Mouse (Mus musculus) gastrocnemius, postnatal 36 days (tissue): ENCODE data around the gene Vwa3a. TPM values are rescaled to one million over a fixed set of nuclear protein-coding genes. Genes with fewer than 3 reads are reported as not detected.

ENCODE experiments used
- DNase-seq, 2 experiments: peaks; one replicate each; pipeline ENCODE4 v3.0.0; 2022
- intact Hi-C: fragments of 180-260 bp; cut with DNase I; formaldehyde crosslinking; loops from one replicate; pipeline ENCODE4 v1.15.1; 2025
- total RNA-seq, 2 experiments: library from RNA; stranded (reverse); gene quantifications; 2 replicates each; pipeline ENCODE4 v1.2.3; 2021

Gene Vwa3a
- total RNA-seq, 2 experiments from 2014 or later = 0.26 to 1.7 TPM

DNA sequence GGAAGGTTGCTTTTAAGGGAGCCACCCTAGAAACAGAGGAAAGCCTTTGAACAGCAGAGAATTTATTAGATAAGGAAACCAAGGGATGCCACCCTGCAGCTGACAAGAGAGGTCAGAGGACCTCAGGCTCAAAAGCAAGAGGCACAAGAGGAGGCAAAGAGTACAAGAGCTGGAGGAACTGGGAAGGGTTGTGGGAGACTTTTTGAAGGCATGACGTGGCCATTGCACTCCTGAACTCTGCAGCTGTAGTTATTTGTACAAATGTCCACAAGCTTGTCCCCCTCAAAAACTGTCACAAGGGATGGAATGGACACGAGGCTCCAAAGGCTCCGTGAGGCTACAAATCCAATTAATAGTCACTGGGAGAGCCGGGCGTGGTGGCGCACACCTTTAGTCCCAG lies 5.5 kb downstream of the Vwa3a start:
- intact Hi-C loops = no loop called here
- no peak for DNase-seq

DNA sequence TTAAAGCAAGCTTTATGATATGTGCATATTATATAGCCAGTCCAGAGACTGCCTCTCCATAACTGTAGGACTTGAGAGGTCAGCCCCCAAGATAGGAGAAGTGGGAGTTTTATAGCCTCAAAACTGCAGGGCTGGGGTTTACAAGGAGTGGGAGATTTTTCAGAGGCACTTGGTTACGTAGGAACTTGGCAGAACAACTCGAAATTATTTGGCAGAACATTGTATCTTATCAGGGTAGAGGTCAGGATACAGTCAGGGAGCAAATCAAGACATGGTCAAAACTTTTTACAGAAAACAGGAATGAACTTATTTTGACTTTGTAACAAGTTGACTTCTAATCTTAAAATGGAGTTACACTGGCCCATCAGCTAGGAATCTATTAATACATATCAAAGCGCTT lies 6.9 kb downstream of the Vwa3a start:
- intact Hi-C loops = no loop called here
- no peak for DNase-seq

DNA sequence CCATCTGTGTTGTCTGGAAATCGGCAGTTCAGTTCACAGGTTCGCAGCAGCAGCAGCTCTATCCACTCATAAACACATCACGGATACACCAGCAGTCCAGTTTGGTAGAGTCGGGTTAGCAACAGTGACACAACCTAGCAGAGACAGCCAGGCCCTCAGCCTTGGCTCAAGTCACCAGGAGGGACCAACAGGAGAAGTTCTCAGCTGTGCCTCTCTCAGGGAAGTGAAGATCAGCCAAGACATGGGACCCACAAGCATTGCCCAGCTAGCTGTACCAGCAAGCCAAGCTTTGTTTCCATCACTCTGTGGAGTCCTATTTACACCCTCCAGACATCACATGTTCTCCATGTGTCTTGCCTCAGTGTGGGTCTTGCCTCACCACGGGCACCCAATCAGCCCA lies 7.7 kb downstream of the Vwa3a start:
- intact Hi-C loops = no loop called here

DNA sequence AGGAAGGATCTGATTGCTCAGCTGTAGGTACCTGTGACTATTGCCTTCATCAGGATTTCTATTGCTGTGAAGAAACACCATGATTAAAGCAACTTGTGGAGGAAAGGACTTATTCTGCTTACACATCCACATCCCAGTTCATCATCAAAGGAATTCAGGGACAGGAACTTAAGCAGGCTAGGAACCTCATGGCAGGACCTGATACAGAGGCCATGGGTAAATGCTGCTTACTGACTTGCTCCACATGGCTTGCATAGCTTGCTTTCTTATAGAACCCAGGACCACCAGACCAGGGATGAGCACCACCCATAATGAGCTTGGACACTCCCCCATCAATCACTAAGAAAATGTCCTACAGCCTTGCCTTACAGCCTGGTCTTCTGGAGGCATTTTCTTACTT lies 9.4 kb downstream of the Vwa3a start:
- no peak for DNase-seq
- intact Hi-C loops = no loop called here

More for the DNA sequence above, 7.7 kb downstream of the Vwa3a start:
- DNase-seq = no peak

DNA sequence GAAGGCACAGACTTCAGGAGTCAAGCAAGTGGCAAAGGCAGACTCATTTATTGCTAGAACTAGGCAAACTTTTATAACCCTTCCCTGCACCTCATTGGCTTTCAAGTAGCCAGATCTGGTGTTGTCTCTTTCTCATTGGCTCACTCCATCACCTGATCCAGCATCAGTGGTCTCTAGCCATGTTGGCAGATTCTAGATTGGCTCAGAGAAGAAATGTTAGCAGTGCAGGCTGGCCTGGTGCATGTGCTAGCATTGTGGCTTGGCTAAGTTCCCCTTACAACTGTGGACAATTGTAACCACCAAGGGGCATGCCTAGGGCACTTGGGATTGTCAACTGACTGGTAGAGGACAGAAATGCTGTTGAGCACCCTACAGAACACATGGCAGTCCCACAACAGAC lies 12.2 kb downstream of the Vwa3a start:
- intact Hi-C loops = loop anchor here (2.0 kb wide), 1 partner anchor 81 kb away; the partner anchor contains the start of gene Pdzd9
- DNase-seq = no peak

DNA sequence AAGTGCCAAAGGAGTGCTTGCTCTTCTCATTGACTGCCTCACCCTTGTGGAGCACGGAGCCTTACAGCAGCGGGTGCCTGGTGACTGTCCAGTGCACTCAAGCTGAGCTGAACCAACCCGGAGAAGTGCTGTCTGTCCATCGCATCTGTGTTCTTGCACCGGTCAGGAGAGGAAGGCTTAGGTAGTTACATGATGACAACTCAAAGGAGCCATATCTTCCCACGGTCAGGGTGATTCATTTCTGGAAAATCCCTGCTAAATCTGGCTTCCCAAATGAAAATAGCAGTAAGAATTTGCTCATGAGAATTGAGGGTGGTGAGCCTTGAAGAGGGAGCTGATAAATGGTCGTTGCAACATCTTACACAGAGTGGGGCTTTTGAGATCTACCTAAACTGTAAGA lies 12.8 kb downstream of the Vwa3a start:
- DNase-seq = no peak
- intact Hi-C loops = loop anchor here (2.0 kb wide), 1 partner anchor 81 kb away; the partner anchor contains the start of gene Pdzd9

DNA sequence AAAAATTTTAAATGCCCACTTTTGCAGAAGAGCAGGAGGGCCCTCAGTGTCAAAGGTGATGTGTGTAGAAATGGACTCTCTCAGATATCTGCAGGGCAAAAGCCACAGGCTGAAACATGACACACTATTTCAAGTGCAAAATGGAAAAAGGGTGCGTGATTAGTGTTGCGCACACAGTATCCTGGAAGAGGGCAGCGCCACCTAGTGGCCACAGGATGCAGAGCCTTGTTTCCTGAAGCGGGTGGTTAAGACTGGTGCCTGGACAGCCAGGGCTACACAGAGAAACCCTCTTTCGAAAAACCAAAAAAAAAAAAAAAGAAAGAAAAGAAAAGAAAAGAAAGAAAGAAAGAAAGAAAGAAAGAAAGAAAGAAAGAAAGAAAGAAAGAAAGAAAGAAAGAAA lies 15.6 kb downstream of the Vwa3a start:
- DNase-seq = peak; percentile 56 to 77
- intact Hi-C loops = loop anchor here (5.0 kb wide), 1 partner anchor 68 kb away; no protein-coding TSS in a partner anchor

DNA sequence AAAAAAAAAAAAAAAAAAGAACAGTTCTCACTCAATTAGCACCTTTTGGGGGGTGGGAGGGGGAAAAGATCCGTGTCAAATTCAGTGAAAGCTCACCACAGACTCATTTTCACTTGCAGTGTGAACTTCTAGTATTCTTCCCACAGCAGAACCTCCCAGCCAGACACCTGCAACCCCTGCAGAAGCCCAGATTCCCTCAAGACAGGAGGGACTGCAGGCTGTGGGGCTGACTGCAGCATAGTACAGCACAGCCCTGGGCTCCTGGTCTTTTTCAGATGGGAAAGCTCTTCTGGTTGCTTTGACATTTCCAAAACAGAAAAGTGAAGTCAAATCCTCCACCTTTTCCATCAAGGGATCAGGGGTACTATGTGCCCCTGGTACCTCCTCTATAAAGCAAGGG lies 28.3 kb downstream of the Vwa3a start:
- intact Hi-C loops = no loop called here
- DNase-seq = no peak

DNA sequence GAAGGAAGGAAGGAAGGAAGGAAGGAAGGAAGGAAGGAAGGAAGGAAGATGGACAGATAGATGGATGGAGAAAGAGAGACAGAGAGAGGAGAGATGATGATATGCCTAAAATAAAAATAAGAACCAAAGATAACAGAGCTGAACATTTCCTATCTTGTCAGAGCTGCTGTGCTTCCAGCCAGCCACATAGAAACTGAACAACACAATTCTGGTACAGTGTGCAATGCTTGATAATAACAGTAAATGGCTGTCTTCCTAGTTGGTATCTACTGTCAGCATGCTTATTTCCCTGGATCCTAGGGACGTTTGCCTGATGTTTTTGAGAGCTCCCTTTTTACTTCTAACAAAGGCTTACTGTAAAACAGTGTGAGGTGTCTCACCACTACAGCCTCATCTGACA lies 32.3 kb downstream of the Vwa3a start:
- intact Hi-C loops = no loop called here
- no peak for DNase-seq

DNA sequence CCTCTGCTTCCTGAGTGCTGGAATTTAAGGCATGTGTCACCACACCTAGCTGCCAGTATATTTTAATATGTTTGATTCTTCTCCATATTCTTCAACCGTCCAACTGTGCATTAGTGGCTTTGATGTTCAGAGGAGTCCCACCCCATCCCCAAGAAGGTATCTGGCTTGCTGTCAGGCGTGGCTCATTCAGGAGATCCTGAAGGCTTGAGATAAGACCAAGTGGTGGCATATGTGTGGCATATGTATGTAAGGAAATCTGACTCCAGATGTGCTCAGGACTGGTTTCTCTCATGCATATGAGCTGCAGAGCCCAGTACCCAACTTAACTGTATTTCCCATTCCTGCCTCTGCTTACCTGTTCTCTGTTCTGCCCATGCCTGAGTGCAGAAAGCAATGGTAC lies 38.9 kb downstream of the Vwa3a start:
- intact Hi-C loops = no loop called here
- DNase-seq = no peak

DNA sequence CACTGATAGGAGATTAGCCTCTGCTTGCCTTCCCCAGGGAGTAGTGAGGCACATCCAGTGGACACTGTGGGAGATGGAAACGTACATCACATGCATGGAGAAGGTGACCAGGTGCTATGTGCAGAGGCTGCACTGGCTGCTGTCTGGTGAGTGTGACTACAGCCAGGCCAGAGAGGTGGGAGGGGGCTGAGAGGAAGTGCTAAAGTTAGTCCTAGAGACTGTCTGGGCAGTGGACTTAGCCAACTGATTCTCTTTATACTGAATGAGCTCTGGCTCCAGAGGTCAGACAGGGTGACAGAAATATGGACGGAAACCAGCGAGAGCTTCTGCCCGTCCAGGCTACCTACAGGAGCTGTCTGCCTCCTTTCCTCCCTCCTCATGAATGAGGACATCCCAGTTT lies 56.4 kb downstream of the Vwa3a start:
- intact Hi-C loops = no loop called here
- no peak for DNase-seq

DNA sequence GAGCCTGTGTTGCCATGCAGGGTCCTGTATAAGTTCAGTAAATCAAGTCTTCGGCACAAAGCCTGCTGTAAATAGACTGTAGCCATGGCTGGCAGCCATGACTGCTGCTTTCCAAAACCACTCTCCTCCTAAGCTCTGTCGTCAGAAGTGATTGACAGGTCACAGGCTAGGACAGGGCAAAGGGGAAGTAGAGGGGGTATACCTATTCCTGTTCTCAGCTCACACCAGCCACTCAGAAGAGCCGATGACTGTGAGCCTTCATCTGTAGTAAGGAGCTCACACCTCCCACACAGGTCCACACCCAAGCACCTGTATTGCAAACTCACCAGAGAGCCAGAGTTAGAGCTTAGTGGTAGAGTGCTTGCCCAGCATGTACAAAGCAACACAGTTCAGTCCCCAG lies 57.3 kb downstream of the Vwa3a start:
- intact Hi-C loops = no loop called here
- DNase-seq = no peak

DNA sequence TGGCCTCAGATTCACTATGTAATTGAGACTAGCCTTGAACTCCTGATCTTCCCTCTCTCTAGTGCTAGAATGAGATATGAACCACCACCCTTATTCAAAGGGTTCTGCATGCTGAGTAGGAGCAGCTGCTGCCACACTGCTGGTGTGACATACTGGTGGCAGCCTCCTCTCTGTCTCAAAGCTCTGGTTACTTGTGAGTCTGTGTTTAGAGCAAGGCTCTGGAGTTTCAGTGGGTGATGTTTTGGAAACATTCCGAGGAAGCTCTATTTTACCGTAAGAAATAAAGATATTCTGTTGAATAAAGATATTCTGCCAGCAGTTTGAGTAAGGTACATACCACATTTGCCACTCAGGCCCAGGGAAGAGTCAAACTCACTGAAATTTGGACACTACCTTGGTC lies 64.2 kb downstream of the Vwa3a start:
- intact Hi-C loops = no loop called here

DNA sequence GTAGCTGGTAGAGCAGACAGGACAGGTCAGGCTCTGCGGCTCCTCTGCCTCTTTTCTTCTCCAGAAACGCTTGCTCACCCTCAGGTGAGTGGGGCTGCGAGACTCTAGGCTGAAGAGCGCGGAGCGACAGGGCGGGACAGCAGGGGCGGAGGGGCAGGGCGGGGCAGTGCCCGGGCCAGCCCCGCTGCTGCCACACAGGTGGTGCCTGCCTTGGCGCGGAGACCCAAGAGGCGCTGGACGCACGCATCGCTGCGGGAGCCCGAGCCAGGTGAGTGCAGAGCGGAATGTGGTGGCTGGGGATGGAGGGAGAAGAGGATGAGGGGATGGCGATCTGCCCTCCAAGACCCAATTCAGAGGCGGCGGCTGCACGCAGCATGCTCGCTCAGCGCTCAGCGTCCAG lies 70.6 kb downstream of the Vwa3a start:
- no peak for DNase-seq
- intact Hi-C loops = loop anchor here (10.0 kb wide), 1 partner anchor 705 kb away; the partner anchor contains the start of gene Tmem159

More for the DNA sequence above, 64.2 kb downstream of the Vwa3a start:
- no peak for DNase-seq

DNA sequence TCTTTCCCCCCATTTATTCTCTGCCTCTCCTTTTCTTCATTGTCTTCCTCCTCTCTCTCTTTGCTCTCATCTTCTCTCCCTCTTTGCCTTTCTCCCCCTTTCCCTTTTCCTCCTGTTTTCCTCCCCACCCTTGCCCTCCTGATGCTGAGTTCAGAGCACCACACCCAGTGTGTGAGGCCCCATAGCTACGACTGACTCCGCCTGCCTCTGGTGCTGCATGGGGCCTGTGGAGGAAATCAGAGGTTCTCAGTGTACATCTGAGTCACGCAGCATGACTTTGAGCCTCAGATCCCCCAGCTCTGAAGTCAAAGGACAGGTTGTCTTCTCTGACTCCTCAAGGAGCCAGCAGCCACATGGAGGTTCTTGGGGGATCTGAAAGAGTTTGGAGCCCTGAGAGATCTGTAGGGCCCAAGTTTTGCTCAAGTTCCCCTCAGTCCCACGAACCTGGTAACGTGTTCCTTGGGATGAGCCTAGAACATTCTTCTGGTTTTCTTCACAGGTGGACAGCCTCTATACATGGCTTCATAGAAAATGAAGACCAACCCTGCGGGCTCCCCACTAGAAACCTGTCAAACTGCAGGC lies 72.8 kb downstream of the Vwa3a start, which contains the start of gene Gm5737:
Gene Gm5737 (plus strand): TSS at position 532 of the 582 bp plus-strand sequence.
- no peak for DNase-seq
- intact Hi-C loops = loop anchor here (10.0 kb wide), 1 partner anchor 707 kb away; the partner anchor contains the start of gene Tmem159

DNA sequence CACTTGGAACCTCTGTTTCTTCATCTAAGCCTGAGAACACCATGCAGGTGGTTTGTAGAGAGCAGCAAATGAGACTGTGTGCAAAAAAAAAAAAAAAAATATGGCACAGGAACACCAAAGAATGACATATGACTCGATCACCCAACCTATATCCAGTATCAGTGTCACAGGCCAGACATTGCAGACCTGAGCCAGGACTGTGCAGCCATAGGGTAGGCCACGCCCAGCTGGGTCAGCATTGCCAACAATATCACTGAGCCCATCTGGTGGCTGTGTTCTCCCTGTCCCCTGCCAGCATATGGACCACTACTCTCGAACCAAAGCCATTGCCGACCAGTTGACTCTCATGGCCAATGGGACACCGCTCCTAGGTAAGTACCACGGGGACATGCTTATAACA lies 78.4 kb downstream of the Vwa3a start:
- intact Hi-C loops = loop anchor here (10.0 kb wide), 1 partner anchor 713 kb away; the partner anchor contains the start of gene Tmem159
- DNase-seq = no peak

DNA sequence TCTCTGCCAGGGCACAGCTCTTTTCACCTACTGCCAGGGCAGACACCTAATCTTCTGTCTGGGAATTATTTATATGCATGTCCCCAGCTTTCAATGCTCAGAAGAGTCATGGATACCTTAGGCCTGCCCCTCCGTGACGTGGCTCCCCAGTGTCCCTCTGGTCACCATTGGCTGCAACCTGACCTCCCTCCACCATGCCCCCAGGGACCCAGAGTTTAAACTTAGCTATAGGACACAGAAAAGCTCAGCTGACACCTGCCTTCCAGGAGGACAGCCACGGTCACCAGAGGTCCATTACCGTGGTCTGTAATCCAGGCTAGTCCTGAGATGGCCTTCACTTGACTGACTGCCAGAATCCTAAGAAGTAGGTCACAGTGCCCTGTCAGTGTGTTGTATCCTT lies 80.3 kb downstream of the Vwa3a start:
- peak; percentile 49 to 51 for DNase-seq
- intact Hi-C loops = loop anchor here (10.0 kb wide), 1 partner anchor 715 kb away; the partner anchor contains the start of gene Tmem159

DNA sequence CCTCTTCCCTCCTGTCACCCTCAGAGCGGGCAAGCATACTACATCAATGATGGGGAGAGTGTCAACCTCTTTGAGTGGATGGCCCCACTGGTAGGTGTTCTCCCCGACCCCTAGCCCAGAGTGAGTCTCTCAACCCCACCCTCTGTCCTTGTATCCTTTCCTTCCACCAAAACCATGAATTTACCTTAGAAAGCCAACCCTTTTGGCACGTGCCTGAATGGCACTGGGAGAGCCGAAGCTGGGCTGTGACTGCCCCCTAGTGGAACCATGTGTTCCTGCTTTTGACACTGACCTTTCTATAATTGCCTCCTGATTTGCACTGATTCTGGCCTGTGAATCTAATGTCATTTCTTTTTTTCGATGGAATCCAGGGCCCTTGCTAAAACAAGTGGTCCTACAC lies 84.1 kb downstream of the Vwa3a start:
- intact Hi-C loops = loop anchor here (2.0 to 5.0 kb wide), 2 partner anchors 66 to 152 kb away; partner anchors contain the start of gene Pdzd9

DNA sequence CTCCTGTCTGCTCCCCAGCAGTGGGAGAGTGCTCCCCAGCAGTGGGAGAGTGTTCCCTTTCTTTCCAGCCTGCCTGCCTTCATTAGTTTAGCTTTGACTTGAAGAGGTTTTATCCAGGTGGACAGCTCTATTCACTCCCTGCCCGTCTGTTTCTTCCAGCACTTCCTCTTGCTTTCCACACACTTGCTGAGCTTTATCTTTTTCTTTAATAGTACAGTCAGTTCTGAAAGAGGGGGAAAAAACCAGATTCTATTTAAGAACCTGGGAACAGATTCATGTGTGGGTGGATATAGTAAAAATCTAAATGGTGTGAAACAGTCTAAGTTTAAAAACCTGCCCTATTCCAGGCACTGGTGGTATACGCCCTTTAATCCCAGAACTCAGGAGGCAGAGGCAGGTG lies 86.0 kb downstream of the Vwa3a start:
- intact Hi-C loops = loop anchor here (5.0 kb wide), 1 partner anchor 292 kb away; no protein-coding TSS in a partner anchor
- DNase-seq = no peak

More for the DNA sequence above, 84.1 kb downstream of the Vwa3a start:
- peak; percentile 33 to 34 for DNase-seq

DNA sequence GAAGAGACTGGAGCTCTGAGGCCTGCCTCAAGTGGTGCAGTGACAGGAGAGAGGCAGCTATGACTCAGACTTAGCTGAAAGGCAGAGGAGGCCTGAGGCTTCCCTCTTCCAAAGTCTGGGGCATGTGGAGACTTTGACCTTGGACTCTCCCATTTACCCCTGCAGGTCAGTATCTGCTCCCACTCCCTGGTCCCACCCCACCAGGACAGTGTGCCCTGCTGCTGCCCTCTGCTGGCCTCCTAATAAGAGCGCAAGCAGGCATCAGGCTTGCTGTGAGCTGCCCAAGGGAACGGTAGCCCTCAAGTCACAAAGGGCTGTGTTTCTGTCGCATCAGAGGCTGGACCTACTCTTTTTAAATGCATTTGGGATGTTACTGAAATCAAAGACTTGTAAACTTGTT lies 87.3 kb downstream of the Vwa3a start:
- no peak for DNase-seq
- intact Hi-C loops = loop anchor here (5.0 kb wide), 1 partner anchor 291 kb away; no protein-coding TSS in a partner anchor

DNA sequence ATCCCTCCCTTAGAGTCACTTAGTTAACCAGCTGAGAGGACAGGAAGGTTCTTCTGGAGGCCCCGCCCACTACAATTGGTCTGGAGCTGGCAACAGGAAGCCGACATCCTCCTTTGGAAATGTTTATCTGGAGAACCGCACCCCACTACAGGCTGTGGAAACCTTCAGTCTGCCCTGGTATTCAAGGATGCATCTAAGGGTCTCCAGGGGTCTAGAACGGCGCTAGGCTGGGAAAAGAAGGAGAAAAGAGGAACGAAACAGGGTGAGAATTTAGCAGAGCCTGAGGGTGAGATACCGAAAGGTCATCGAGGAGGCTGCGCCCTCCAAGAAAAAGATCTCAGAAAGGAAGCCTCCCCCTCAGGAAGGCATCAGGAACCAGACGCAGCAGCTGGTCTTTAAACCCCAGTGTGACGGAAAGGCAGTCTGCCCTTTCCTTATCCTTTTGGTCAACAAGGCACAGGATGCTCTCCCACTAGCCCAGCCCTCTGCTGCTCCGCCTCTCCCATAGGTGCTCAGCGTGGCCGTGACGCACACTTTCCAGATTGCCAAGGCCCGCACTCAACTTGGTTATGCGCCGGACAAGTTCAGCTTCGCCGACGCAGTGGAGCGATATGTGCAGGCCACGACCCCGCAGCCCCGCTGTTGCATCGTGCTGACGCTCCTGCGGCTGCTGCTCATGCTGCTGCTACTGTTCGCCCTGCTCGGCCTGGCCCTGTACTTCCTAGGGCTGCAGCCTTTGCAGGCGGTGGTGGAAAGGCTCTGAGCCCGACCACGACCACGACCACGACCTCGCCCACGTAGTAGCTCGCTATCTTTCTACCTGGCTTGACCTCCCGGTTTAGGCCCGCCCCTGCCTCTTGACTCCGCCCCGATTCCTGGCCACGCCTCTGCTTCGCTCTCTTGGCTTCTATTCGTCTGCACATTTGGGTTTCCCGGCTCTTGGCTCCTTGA lies 91.6 kb downstream of the Vwa3a start:
- intact Hi-C loops = loop anchor here (10.0 kb wide), 2 partner anchors 204 to 936 kb away; partner anchors contain the start of genes Dcun1d3, Lyrm1 and Mettl9
- peak; percentile 50 to 58 for DNase-seq
